Mouse (Mus musculus): ENCODE measurements around the gene Boll.

DNA sequence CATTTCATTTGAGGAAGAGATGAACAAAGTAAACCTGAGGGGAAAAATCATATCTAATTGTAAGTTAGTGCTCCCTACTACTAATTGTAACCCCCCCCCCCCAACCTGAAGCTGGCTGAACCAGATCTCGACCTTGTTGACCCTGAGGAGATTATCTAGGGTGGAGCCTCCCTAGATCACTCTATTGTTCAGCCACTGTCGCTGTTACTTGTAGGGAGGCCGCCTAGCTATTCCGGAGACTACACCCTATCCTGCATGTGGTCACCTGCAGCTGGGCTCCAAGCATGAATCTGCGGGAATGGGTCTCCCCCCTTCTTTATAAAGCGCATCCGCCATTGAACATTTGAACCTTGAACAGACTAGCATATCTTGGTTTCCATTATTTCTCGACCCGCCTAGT lies 84.2 kb downstream of the Boll start:
- TF ChIP-seq CTCF (IDR thresholded peaks at IDR 0.05; ENCODE audit: borderline replicate concordance, insufficient read depth, low read depth, low read length): no peak
- TF ChIP-seq POLR2A (IDR thresholded peaks at IDR 0.05; ENCODE audit: borderline replicate concordance, insufficient read depth, low read length): no peak

All from cerebellum, adult 2 months (tissue).